Mouse (Mus musculus) liver, embryonic 11.5 days (tissue): ENCODE measurements at regions not wholly inside any gene's neighbourhood (a gene's known extent, or its start where the extent isn't known, plus 50 kb on each side); places are given as distances from the start of the nearest gene placed in this dataset.

Source experiments
- ATAC-seq: fragments of 200-750 bp; cut with Nextera tagmentation; replicated peaks from 2 replicates; pipeline ENCODE4 v1.8.0; 2017; ENCODE audit warnings: moderate number of reproducible peaks, mild to moderate bottlenecking, moderate TSS enrichment, moderate library complexity; ENCODE audit not compliant: low FRiP score
- DNase-seq: peaks from one replicate; pipeline ENCODE4 v3.0.0-alpha.2; 2017; ENCODE audit warnings: low spot score
- H3K27ac ChIP-seq: fragments of 300-500 bp; sonication (generic); 2 replicates; pipeline ENCODE4 v1.5.1; 2014; ENCODE audit warnings: mild to moderate bottlenecking, low read depth, low read length, control low read depth
- H3K27me3 ChIP-seq: fragments of 300-500 bp; sonication (generic); replicated peaks from 2 replicates; pipeline ENCODE4 v1.6.1; 2014; ENCODE audit warnings: low read length, mixed read lengths; ENCODE audit not compliant: control insufficient read depth, insufficient read depth
- H3K36me3 ChIP-seq: fragments of 300-500 bp; sonication (generic); 2 replicates; pipeline ENCODE4 v1.6.1; 2014; ENCODE audit warnings: mild to moderate bottlenecking, low read length, moderate library complexity, mixed read lengths; ENCODE audit not compliant: control insufficient read depth, insufficient read depth
- H3K4me1 ChIP-seq: fragments of 300-500 bp; sonication (generic); replicated peaks from 2 replicates; pipeline ENCODE4 v1.6.1; 2014; ENCODE audit warnings: low read length, mixed read lengths; ENCODE audit not compliant: control insufficient read depth, insufficient read depth
- H3K4me2 ChIP-seq: fragments of 300-500 bp; sonication (generic); 2 replicates; pipeline ENCODE4 v1.6.1; 2014; ENCODE audit warnings: mild to moderate bottlenecking, control low read depth, moderate library complexity
- H3K4me3 ChIP-seq: fragments of 300-500 bp; sonication (generic); 2 replicates; pipeline ENCODE4 v1.5.1; 2014; ENCODE audit warnings: low read depth, low read length, control low read depth
- H3K9ac ChIP-seq: fragments of 300-500 bp; sonication (generic); 2 replicates; pipeline ENCODE4 v1.6.1; 2014; ENCODE audit warnings: low read depth, low read length, control low read depth
- H3K9me3 ChIP-seq: fragments of 300-500 bp; sonication (generic); 2 replicates; pipeline ENCODE4 v1.6.1; 2016; ENCODE audit warnings: low read length, inconsistent platforms, mixed read lengths; ENCODE audit not compliant: control insufficient read depth
- WGBS: fragments of 180-500 bp; shearing (Covaris S2); extraction: QIAGEN DNeasy Blood & Tissue Kit; methylation state at CpG from one replicate; pipeline ENCODE4 v1.1.7; 2014; 5-methylcytosine and 5-hydroxymethylcytosine counted together

GRCm38 (mm10) chr10:111558675-111559340 lies 52.7 kb downstream of the Phlda1 start:
- Histone ChIP-seq H3K9me3 (no peaks in the 10 kb centered on the region), H3K27me3 (no peaks in the 10 kb centered on the region), H3K4me1 (peaks cover 6% of the 10 kb centered on the region; the same call in 1 of the 2 replicates), H3K4me2 (no peak overlapping the region), H3K9ac (no peak overlapping the region), H3K4me3 (no peak overlapping the region), H3K27ac (no peak overlapping the region), H3K36me3 (no peaks in the 10 kb centered on the region)
- ATAC-seq (no peak), DNase-seq (no peak)
- WGBS: 73% methylated on average over 10 of the region's 10 CpGs

GRCm38 (mm10) chr10:111559341-111560246 lies 53.5 kb downstream of the Phlda1 start:
- no peak overlapping the region for H3K9ac ChIP-seq
- no peaks in the 10 kb centered on the region for H3K27me3 ChIP-seq
- no peak overlapping the region for H3K4me3 ChIP-seq
- ATAC-seq: no peak
- 63% methylated on average over 17 of the region's 17 CpGs for WGBS
- H3K36me3 ChIP-seq: no peaks in the 10 kb centered on the region
- no peak overlapping the region for H3K4me2 ChIP-seq
- no peaks in the 10 kb centered on the region for H3K9me3 ChIP-seq
- no peak for DNase-seq
- no peak overlapping the region for H3K27ac ChIP-seq
- peaks cover 9% of the 10 kb centered on the region for H3K4me1 ChIP-seq

GRCm38 (mm10) chr10:111562628-111563027 lies 56.5 kb downstream of the Phlda1 start:
- H3K9me3 ChIP-seq: no peaks in the 10 kb centered on the region
- no peaks in the 10 kb centered on the region for H3K36me3 ChIP-seq
- no peak overlapping the region for H3K27ac ChIP-seq
- no peak for DNase-seq
- no peak overlapping the region for H3K9ac ChIP-seq
- ATAC-seq: no peak
- H3K4me3 ChIP-seq: no peak overlapping the region
- 81% methylated on average over 8 of the region's 8 CpGs for WGBS
- H3K27me3 ChIP-seq: no peaks in the 10 kb centered on the region
- H3K4me1 ChIP-seq: peaks cover 9% of the 10 kb centered on the region
- H3K4me2 ChIP-seq: no peak overlapping the region

GRCm38 (mm10) chr10:111566873-111567381 lies 60.8 kb downstream of the Phlda1 start:
- DNase-seq (no peak), ATAC-seq (no peak)
- Histone ChIP-seq H3K27ac (no peak overlapping the region), H3K36me3 (no peaks in the 10 kb centered on the region), H3K9ac (no peak overlapping the region), H3K4me1 (peaks cover 4% of the 10 kb centered on the region; the same call in 1 of the 2 replicates), H3K27me3 (no peaks in the 10 kb centered on the region), H3K4me2 (no peak overlapping the region), H3K9me3 (no peaks in the 10 kb centered on the region), H3K4me3 (no peak overlapping the region)
- 83% methylated on average over 12 of the region's 12 CpGs for WGBS

GRCm38 (mm10) chr10:111570501-111571258 lies 64.6 kb downstream of the Phlda1 start:
- WGBS: 54% methylated on average over 7 of the region's 7 CpGs
- DNase-seq (no peak), ATAC-seq (no peak)
- Histone ChIP-seq H3K36me3 (no peaks in the 10 kb centered on the region), H3K4me2 (no peak overlapping the region), H3K27me3 (no peaks in the 10 kb centered on the region), H3K4me3 (no peak overlapping the region), H3K4me1 (peaks cover 9% of the 10 kb centered on the region), H3K9ac (no peak overlapping the region), H3K27ac (no peak overlapping the region), H3K9me3 (no peaks in the 10 kb centered on the region)

GRCm38 (mm10) chr10:111574231-111574630 lies 68.1 kb downstream of the Phlda1 start:
- ATAC-seq: no peak

GRCm38 (mm10) chr10:111574812-111575211 lies 68.7 kb downstream of the Phlda1 start:
- Histone ChIP-seq H3K4me1 (peaks cover 31% of the 10 kb centered on the region), H3K36me3 (no peaks in the 10 kb centered on the region), H3K4me2 (no peak overlapping the region), H3K27me3 (no peaks in the 10 kb centered on the region), H3K9me3 (no peaks in the 10 kb centered on the region), H3K9ac (no peak overlapping the region), H3K4me3 (no peak overlapping the region), H3K27ac (0 out of 2 replicates have a peak overlapping the region, but pooled peaks have one; percentile 13)
- 60% methylated on average over 8 of the region's 8 CpGs for WGBS
- ATAC-seq (no peak), DNase-seq (no peak)

More at GRCm38 (mm10) chr10:111574231-111574630, 68.1 kb downstream of the Phlda1 start:
- DNase-seq: no peak
- H3K27ac ChIP-seq: no peak overlapping the region
- H3K4me2 ChIP-seq: no peak overlapping the region
- no peak overlapping the region for H3K4me3 ChIP-seq
- H3K36me3 ChIP-seq: no peaks in the 10 kb centered on the region
- no peaks in the 10 kb centered on the region for H3K9me3 ChIP-seq
- H3K27me3 ChIP-seq: no peaks in the 10 kb centered on the region
- peaks cover 26% of the 10 kb centered on the region for H3K4me1 ChIP-seq
- H3K9ac ChIP-seq: no peak overlapping the region
- 49% methylated on average over 4 of the region's 4 CpGs for WGBS

GRCm38 (mm10) chr10:111575256-111575655 lies 69.2 kb downstream of the Phlda1 start:
- Histone ChIP-seq H3K27me3 (no peaks in the 10 kb centered on the region), H3K4me2 (no peak overlapping the region), H3K27ac (no peak overlapping the region), H3K4me3 (no peak overlapping the region), H3K4me1 (peaks cover 34% of the 10 kb centered on the region), H3K9me3 (no peaks in the 10 kb centered on the region), H3K9ac (no peak overlapping the region), H3K36me3 (no peaks in the 10 kb centered on the region)
- ATAC-seq (no peak), DNase-seq (no peak)
- 60% methylated on average over 5 of the region's 5 CpGs for WGBS
